Mouse (Mus musculus) intestine, embryonic 14.5 days (tissue): ENCODE measurements around the gene Ago3. TPM values are rescaled to one million over a fixed set of nuclear protein-coding genes. Genes with fewer than 3 reads are reported as not detected.

Experiments
- ATAC-seq: fragments of 200-750 bp; cut with Nextera tagmentation; replicated peaks from 2 replicates; pipeline ENCODE4 v1.8.0; 2017; ENCODE audit warnings: low read depth, moderate number of reproducible peaks, moderate TSS enrichment, moderate library complexity; ENCODE audit not compliant: low FRiP score, low TSS enrichment
- DNase-seq: peaks from one replicate; pipeline ENCODE4 v3.0.0-alpha.2; 2018; ENCODE audit warnings: low spot score
- H3K27ac ChIP-seq: fragments of 300-500 bp; sonication (generic); 2 replicates; pipeline ENCODE4 v1.5.1; 2014; ENCODE audit warnings: low read depth, mild to moderate bottlenecking, control low read depth
- H3K27me3 ChIP-seq: fragments of 300-500 bp; sonication (generic); replicated peaks from 2 replicates; pipeline ENCODE4 v1.6.1; 2014; ENCODE audit warnings: low read length, control low read depth; ENCODE audit not compliant: control insufficient read depth, insufficient read depth
- H3K36me3 ChIP-seq: fragments of 300-500 bp; sonication (generic); 2 replicates; pipeline ENCODE4 v1.6.1; 2014; ENCODE audit warnings: low read length, control low read depth; ENCODE audit not compliant: control insufficient read depth, insufficient read depth
- H3K4me1 ChIP-seq: fragments of 300-500 bp; sonication (generic); replicated peaks from 2 replicates; pipeline ENCODE4 v1.6.1; 2014; ENCODE audit warnings: low read length, control low read depth, mixed read lengths; ENCODE audit not compliant: control insufficient read depth, insufficient read depth
- H3K4me2 ChIP-seq: fragments of 300-500 bp; sonication (generic); 2 replicates; pipeline ENCODE4 v1.6.1; 2014; ENCODE audit warnings: low read length
- H3K4me3 ChIP-seq: fragments of 300-500 bp; sonication (generic); 2 replicates; pipeline ENCODE4 v1.5.1; 2014; ENCODE audit warnings: low read depth, low read length, control low read depth, mixed read lengths
- H3K9ac ChIP-seq: fragments of 300-500 bp; sonication (generic); 2 replicates; pipeline ENCODE4 v1.6.1; 2014; ENCODE audit warnings: mild to moderate bottlenecking, low read length
- H3K9me3 ChIP-seq: fragments of 300-500 bp; sonication (generic); 2 replicates; pipeline ENCODE4 v1.6.1; 2016; ENCODE audit warnings: low read length, control low read depth; ENCODE audit not compliant: control insufficient read depth
- WGBS: fragments of 180-500 bp; shearing (Covaris S2); extraction: QIAGEN DNeasy Blood & Tissue Kit; methylation state at CpG from one replicate; pipeline ENCODE4 v1.1.7; 2014; 5-methylcytosine and 5-hydroxymethylcytosine counted together
- polyA plus RNA-seq: library from polyadenylated mRNA; unstranded; fragments of >200 nt; fragmentation: Nextera tagmentation; extraction: Ambion mirVana; gene quantifications from 2 replicates; pipeline ENCODE4 v1.2.1, GENCODE M21; 2014

Ago3 gene
- polyA plus RNA-seq, 1 experiment from 2014 or later, result 13.2 TPM

GRCm38 (mm10) chr4:126343451-126343850 is 85.9 kb downstream of the Ago3 start:
- no peaks in the 10 kb centered on the region for H3K27me3 ChIP-seq
- WGBS, result 70% methylated on average over 4 of the region's 4 CpGs
- no peaks in the 10 kb centered on the region for H3K4me1 ChIP-seq
- H3K9me3 ChIP-seq, result no peaks in the 10 kb centered on the region
- H3K36me3 ChIP-seq, result peaks cover 39% of the 10 kb centered on the region
- H3K4me2 ChIP-seq, result no peak overlapping the region
- no peak overlapping the region for H3K9ac ChIP-seq
- no peak for DNase-seq
- no peak for ATAC-seq
- no peak overlapping the region for H3K27ac ChIP-seq
- H3K4me3 ChIP-seq, result no peak overlapping the region

GRCm38 (mm10) chr4:126339461-126339860 is 89.9 kb downstream of the Ago3 start:
- ATAC-seq (no peak), DNase-seq (no peak)
- Histone ChIP-seq H3K9me3 (no peaks in the 10 kb centered on the region), H3K27ac (no peak overlapping the region), H3K9ac (no peak overlapping the region), H3K27me3 (no peaks in the 10 kb centered on the region), H3K4me3 (no peak overlapping the region), H3K36me3 (peaks cover 12% of the 10 kb centered on the region; the same call in 1 of the 2 replicates), H3K4me1 (no peaks in the 10 kb centered on the region), H3K4me2 (no peak overlapping the region)
- 55% methylated on average over 4 of the region's 4 CpGs for WGBS

GRCm38 (mm10) chr4:126332358-126332757 is 97.0 kb downstream of the Ago3 start:
- no peak for ATAC-seq
- no peak for DNase-seq
- H3K36me3 ChIP-seq, result no peaks in the 10 kb centered on the region
- H3K9me3 ChIP-seq, result no peaks in the 10 kb centered on the region
- no peak overlapping the region for H3K27ac ChIP-seq
- H3K9ac ChIP-seq, result no peak overlapping the region
- no peak overlapping the region for H3K4me3 ChIP-seq
- WGBS, result 48% methylated on average over 3 of the region's 3 CpGs
- no peaks in the 10 kb centered on the region for H3K4me1 ChIP-seq
- no peak overlapping the region for H3K4me2 ChIP-seq
- H3K27me3 ChIP-seq, result no peaks in the 10 kb centered on the region

GRCm38 (mm10) chr4:126331751-126332150 is 97.6 kb downstream of the Ago3 start:
- Histone ChIP-seq H3K27ac (no peak overlapping the region), H3K9me3 (no peaks in the 10 kb centered on the region), H3K27me3 (no peaks in the 10 kb centered on the region), H3K4me3 (no peak overlapping the region), H3K9ac (no peak overlapping the region), H3K4me1 (no peaks in the 10 kb centered on the region), H3K36me3 (no peaks in the 10 kb centered on the region), H3K4me2 (no peak overlapping the region)
- DNase-seq, result no peak
- 55% methylated on average over 1 of the region's 1 CpGs for WGBS
- ATAC-seq, result no peak

GRCm38 (mm10) chr4:126330295-126330694 is 99.1 kb downstream of the Ago3 start:
- no peak overlapping the region for H3K27ac ChIP-seq
- no peak overlapping the region for H3K9ac ChIP-seq
- no peaks in the 10 kb centered on the region for H3K9me3 ChIP-seq
- ATAC-seq, result no peak
- no peaks in the 10 kb centered on the region for H3K27me3 ChIP-seq
- no peak for DNase-seq
- H3K4me3 ChIP-seq, result no peak overlapping the region
- WGBS, result 92% methylated on average over 4 of the region's 4 CpGs
- no peaks in the 10 kb centered on the region for H3K36me3 ChIP-seq
- H3K4me2 ChIP-seq, result no peak overlapping the region
- no peaks in the 10 kb centered on the region for H3K4me1 ChIP-seq

- no peaks in the 10 kb centered on the region; the same call in 1 of the 2 replicates for H3K27me3 ChIP-seq
- H3K4me3 ChIP-seq, result no peak overlapping the region
- no peaks in the 10 kb centered on the region for H3K9me3 ChIP-seq
- DNase-seq (no peak), ATAC-seq (no peak)
- H3K4me2 ChIP-seq, result no peak overlapping the region
- no peak overlapping the region for H3K9ac ChIP-seq
- H3K4me1 ChIP-seq, result peaks cover 7% of the 10 kb centered on the region; the same call in 1 of the 2 replicates
- no peaks in the 10 kb centered on the region for H3K36me3 ChIP-seq
- H3K27ac ChIP-seq, result no peak overlapping the region
- 27% methylated on average over 6 of the region's 6 CpGs for WGBS
Observed at GRCm38 (mm10) chr4:126326036-126326435, 103.3 kb downstream of the Ago3 start.

- H3K9ac ChIP-seq, result peak within 1 kb of the TSS; percentile 14; the same call in 1 of the 2 replicates
- DNase-seq, result peak; percentile 72
- WGBS, result 7% methylated on average over 23 of the region's 23 CpGs
Observed at GRCm38 (mm10) chr4:126325281-126325861, 104.0 kb downstream of the Ago3 start, which contains the start of gene Tekt2. Gene Tekt2, minus strand, starts transcription at chr4:126325688.

GRCm38 (mm10) chr4:126324861-126325260 is 104.5 kb downstream of the Ago3 start:
- H3K27ac ChIP-seq, result no peak overlapping the region

More at GRCm38 (mm10) chr4:126325281-126325861, 104.0 kb downstream of the Ago3 start, which contains the start of gene Tekt2:
- Histone ChIP-seq H3K27me3 (no peaks in the 10 kb centered on the region; the same call in 1 of the 2 replicates), H3K4me2 (peak within 1 kb of the TSS; percentile 45), H3K4me3 (peak within 1 kb of the TSS; percentile 13; the same call in 1 of the 2 replicates), H3K9me3 (no peaks in the 10 kb centered on the region), H3K4me1 (peaks cover 10% of the 10 kb centered on the region; the same call in 1 of the 2 replicates), H3K27ac (no peak within 1 kb of the TSS), H3K36me3 (no peaks in the 10 kb centered on the region)
- ATAC-seq, result no peak

GRCm38 (mm10) chr4:126322646-126323045 is 106.7 kb downstream of the Ago3 start:
- H3K27me3 ChIP-seq, result no peaks in the 10 kb centered on the region; the same call in 1 of the 2 replicates
- 97% methylated on average over 13 of the region's 13 CpGs for WGBS
- no peaks in the 10 kb centered on the region for H3K9me3 ChIP-seq
- no peak overlapping the region for H3K4me3 ChIP-seq
- no peak for ATAC-seq
- H3K27ac ChIP-seq, result no peak overlapping the region
- H3K36me3 ChIP-seq, result peaks cover 10% of the 10 kb centered on the region
- peak; percentile 43 for DNase-seq
- no peak overlapping the region for H3K9ac ChIP-seq
- peaks cover 11% of the 10 kb centered on the region; the same call in 1 of the 2 replicates for H3K4me1 ChIP-seq
- H3K4me2 ChIP-seq, result no peak overlapping the region

More at GRCm38 (mm10) chr4:126324861-126325260, 104.5 kb downstream of the Ago3 start:
- no peak for ATAC-seq
- H3K4me3 ChIP-seq, result no peak overlapping the region
- H3K4me2 ChIP-seq, result peak overlapping the region; percentile 45
- peak; percentile 65 for DNase-seq
- 36% methylated on average over 13 of the region's 13 CpGs for WGBS
- peaks cover 11% of the 10 kb centered on the region; the same call in 1 of the 2 replicates for H3K4me1 ChIP-seq
- H3K9ac ChIP-seq, result 0 out of 2 replicates have a peak overlapping the region, but pooled peaks have one; percentile 14
- no peaks in the 10 kb centered on the region for H3K36me3 ChIP-seq
- H3K27me3 ChIP-seq, result no peaks in the 10 kb centered on the region; the same call in 1 of the 2 replicates
- H3K9me3 ChIP-seq, result no peaks in the 10 kb centered on the region
